Mouse (Mus musculus): ENCODE results near the gene Tnrc6a.
A peak's percentile ranks its signal among the peaks of the same experiment; 100 is the strongest.
"Not testable (repeated sequence)": the region's sequence is repeated elsewhere in the genome, so short reads cannot be mapped to it uniquely, and the experiment has no call there.

Tnrc6a gene

GRCm38 (mm10) chr7:123123665-123124298, at the start of gene Tnrc6a:
Tnrc6a (plus strand) TSS chr7:123123885.
- DNase-seq (ENCODE audit: low spot score), result peak; percentile 93

GRCm38 (mm10) chr7:123082236-123082635, 41.4 kb upstream of the Tnrc6a start:
- DNase-seq (ENCODE audit: low spot score), result no peak

GRCm38 (mm10) chr7:123083441-123084123, 40.1 kb upstream of the Tnrc6a start:
- DNase-seq (ENCODE audit: low spot score), result no peak

GRCm38 (mm10) chr7:123084180-123084691, 39.4 kb upstream of the Tnrc6a start:
- DNase-seq (ENCODE audit: low spot score), result peak; percentile 36

- DNase-seq (ENCODE audit: low spot score), result no peak
Observed at GRCm38 (mm10) chr7:123084708-123085107, 39.0 kb upstream of the Tnrc6a start.

- no peak for DNase-seq (ENCODE audit: low spot score)
Observed at GRCm38 (mm10) chr7:123088920-123089319, 34.8 kb upstream of the Tnrc6a start.

- no peak for DNase-seq (ENCODE audit: low spot score)
Observed at GRCm38 (mm10) chr7:123096344-123097120, 27.2 kb upstream of the Tnrc6a start.

GRCm38 (mm10) chr7:123097891-123098750, 25.6 kb upstream of the Tnrc6a start:
- peak; percentile 74 for DNase-seq (ENCODE audit: low spot score)

- DNase-seq (ENCODE audit: low spot score), result no peak
Observed at GRCm38 (mm10) chr7:123101295-123101694, 22.4 kb upstream of the Tnrc6a start.

- not testable (repeated sequence) for DNase-seq (ENCODE audit: low spot score)
Observed at GRCm38 (mm10) chr7:123105381-123105780, 18.3 kb upstream of the Tnrc6a start.

GRCm38 (mm10) chr7:123105906-123106305, 17.8 kb upstream of the Tnrc6a start:
- no peak for DNase-seq (ENCODE audit: low spot score)

GRCm38 (mm10) chr7:123106326-123106725, 17.4 kb upstream of the Tnrc6a start:
- no peak for DNase-seq (ENCODE audit: low spot score)

- no peak for DNase-seq (ENCODE audit: low spot score)
Observed at GRCm38 (mm10) chr7:123108058-123109055, 15.3 kb upstream of the Tnrc6a start.

- no peak for DNase-seq (ENCODE audit: low spot score)
Observed at GRCm38 (mm10) chr7:123109361-123110000, 14.2 kb upstream of the Tnrc6a start.

- DNase-seq (ENCODE audit: low spot score), result peak; percentile 39
Observed at GRCm38 (mm10) chr7:123110135-123110534, 13.6 kb upstream of the Tnrc6a start.

GRCm38 (mm10) chr7:123113590-123113989, 10.1 kb upstream of the Tnrc6a start:
- DNase-seq (ENCODE audit: low spot score), result no peak

- no peak for DNase-seq (ENCODE audit: low spot score)
Observed at GRCm38 (mm10) chr7:123116799-123117198, 6.9 kb upstream of the Tnrc6a start.

- DNase-seq (ENCODE audit: low spot score), result no peak
Observed at GRCm38 (mm10) chr7:123117209-123117608, 6.5 kb upstream of the Tnrc6a start.

- DNase-seq (ENCODE audit: low spot score), result no peak
Observed at GRCm38 (mm10) chr7:123120516-123120915, 3.2 kb upstream of the Tnrc6a start.

- no peak for DNase-seq (ENCODE audit: low spot score)
Observed at GRCm38 (mm10) chr7:123124299-123124716, 623 bp downstream of the Tnrc6a start.

Data from testis, postnatal 14 days (tissue).